Mouse (Mus musculus) kidney, adult 11 months (tissue): Measurements from ENCODE around the gene Iqgap3.

Experiments used
- DNase-seq: peaks from one replicate; pipeline ENCODE4 v3.0.0; 2022

Iqgap3 gene

GRCm38 (mm10) chr3:88097666-88098065 is 15.9 kb downstream of the Iqgap3 start:
- no peak for DNase-seq

DNA sequence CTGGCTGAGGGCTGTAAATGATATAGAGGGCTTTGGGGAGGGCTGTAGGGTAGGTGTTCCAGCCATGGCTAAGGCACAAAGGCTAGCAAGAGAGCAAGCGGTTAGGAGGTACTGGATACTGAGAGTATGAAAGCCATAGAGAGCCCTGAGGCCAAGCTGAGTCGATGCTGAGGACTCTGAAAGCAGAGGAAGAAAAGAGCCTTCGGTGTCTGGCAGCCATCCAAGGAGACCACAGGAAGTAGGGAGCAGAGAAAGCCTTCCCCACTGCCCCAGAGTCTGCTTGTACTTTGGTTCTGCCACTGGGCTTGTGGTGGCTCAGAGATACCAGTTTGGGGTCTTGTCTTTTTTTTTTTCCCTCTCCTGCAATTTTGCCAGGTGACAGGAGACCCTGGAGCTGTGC is 18.5 kb downstream of the Iqgap3 start:
- no peak for DNase-seq

- no peak for DNase-seq
Measured at GRCm38 (mm10) chr3:88101736-88102135, 20.0 kb downstream of the Iqgap3 start.

DNA sequence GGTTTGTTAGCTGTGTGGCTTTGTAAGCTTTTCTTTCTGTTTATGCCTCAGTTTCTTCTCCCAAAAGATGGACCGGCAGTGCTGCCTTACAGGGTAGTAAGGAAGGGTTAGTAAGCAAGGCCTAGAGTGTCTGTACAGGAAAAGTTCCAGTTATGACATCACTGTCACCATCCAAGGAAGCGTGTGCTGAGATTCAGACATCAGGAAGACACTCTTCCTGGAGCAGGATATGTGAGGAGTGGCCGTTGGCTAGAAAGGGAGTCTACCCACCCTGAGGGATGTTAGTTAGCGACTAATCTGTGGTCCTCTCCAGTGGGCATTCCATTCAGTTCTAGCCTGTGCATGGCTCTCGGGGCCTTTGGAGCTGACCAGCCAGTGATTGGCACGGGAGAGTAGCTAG is 20.4 kb downstream of the Iqgap3 start:
- DNase-seq, result peak; percentile 19

DNA sequence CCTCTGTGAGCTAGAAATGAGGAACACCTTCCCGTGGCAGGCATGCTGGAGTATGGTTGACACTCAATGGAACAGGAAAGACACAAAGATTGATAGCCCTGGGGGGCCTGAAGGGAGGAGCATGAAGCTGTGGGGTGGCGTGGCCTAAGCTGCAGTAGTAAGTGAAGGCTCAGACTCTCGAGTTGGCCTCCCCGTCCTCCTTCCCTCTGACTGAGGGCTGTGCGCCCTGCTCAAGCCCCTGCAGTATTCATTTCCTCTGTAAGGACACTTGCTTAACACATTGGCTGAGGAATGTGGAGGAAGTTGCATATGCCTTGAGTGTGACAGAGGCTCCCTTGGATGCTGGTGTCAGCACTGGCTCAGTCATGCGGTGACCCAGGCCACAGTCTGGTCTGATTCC is 20.8 kb downstream of the Iqgap3 start:
- DNase-seq, result peak; percentile 34

DNA sequence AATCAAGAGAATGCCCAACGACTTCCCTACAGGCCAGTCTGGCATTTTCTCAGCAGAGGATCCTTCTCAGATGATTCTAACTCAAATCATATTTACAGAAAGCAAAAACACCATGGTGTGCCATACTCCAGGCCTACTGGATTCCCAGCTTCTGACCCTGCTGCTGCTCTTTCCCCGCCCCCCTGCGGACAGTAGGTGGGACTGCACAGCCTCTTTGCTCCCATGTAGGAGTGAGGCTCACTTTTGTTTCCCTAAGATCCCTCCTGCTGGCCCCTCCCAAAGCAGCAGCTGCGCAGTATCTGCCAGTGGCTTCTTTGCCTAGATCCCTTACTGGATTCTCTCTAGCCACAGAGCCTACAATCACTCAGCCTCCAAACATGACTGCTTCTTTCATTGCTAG is 24.4 kb downstream of the Iqgap3 start:
- no peak for DNase-seq

DNA sequence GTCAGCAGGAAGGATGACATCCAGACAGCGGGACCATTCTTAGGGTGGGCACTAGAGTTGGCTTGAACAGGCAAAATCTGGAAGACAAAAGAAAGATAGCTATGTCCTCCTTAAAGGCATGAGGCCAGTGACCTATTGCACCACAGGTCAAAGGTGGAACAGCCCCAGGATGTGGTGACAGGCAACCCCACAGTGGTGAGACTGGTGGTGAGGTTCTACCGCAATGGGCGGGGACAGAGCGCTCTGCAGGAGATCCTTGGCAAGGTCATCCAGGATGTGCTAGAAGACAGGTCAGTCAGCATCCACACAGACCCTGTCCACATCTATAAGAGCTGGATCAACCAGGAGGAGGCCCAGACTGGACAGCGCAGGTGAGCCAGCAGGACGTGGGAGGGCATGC is 27.4 kb downstream of the Iqgap3 start:
- DNase-seq, result no peak

DNA sequence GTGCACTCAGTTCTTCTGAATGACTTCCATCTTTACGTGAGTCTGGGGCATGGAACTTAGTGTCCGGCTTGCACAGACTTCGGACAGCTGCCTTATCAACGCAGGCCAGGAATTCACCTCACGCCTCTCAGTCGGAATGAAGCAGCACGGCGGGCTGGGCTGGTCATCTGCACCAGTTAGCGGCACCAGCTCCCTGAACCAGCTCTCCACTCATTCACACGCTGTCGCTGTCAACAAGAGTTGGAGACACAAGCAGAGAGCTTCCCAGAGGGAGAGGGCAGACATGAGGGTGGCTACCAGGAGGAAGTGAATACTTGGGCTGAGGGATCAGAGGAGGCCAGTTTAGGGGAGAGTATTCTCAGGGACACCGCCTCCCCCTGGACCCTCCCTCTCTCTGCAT is 32.6 kb downstream of the Iqgap3 start:
- no peak for DNase-seq

- DNase-seq, result no peak
Measured at GRCm38 (mm10) chr3:88120117-88120651, 38.4 kb downstream of the Iqgap3 start.

GRCm38 (mm10) chr3:88121164-88122131 is 39.7 kb downstream of the Iqgap3 start:
- DNase-seq, result no peak

- DNase-seq, result no peak
Measured at GRCm38 (mm10) chr3:88125195-88125594, 43.4 kb downstream of the Iqgap3 start.

- no peak for DNase-seq
Measured at GRCm38 (mm10) chr3:88126181-88126580, 44.4 kb downstream of the Iqgap3 start.

DNA sequence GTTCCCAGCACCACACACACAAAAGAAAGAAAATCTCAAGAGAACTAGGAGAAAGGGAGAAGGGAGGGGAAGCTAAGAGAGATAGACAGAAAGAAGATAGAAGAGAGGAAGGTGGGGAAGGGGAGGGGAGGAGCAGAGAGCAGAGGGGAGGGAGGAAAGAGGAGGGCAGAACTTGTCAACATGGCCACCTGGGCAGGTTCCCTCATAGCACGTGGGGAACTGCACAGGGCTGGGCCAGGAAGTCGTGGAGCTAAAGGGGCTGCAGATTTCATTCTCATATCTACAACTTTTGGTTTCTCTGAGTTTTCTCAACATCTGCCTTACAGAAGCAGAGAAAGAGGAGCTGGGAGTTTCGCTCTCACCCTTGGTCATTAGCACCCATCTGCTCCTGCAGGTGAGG is 45.9 kb downstream of the Iqgap3 start:
- DNase-seq, result no peak

DNA sequence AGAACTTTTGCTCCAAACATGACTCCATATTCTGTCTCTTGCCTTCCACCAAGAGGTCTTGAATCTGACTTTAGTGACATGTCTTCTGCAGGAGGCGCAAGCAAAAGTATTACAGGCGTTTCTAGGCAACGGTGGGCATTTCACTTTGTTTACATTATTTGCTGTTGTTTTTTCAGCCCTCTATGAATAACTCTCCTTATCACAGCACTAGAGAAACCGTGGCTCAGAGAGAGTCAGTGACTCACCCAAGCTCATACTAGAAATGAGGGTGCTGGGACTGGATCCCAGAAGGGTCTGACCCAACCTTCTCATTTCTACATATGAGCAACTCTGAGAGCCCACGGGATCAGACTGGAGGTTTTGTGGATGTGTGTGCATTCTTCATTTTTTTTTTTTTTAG is 46.3 kb downstream of the Iqgap3 start:
- no peak for DNase-seq

- DNase-seq, result no peak
Measured at GRCm38 (mm10) chr3:88129006-88129405, 47.2 kb downstream of the Iqgap3 start.

GRCm38 (mm10) chr3:88131071-88131470 is 49.3 kb downstream of the Iqgap3 start:
- DNase-seq, result no peak

DNA sequence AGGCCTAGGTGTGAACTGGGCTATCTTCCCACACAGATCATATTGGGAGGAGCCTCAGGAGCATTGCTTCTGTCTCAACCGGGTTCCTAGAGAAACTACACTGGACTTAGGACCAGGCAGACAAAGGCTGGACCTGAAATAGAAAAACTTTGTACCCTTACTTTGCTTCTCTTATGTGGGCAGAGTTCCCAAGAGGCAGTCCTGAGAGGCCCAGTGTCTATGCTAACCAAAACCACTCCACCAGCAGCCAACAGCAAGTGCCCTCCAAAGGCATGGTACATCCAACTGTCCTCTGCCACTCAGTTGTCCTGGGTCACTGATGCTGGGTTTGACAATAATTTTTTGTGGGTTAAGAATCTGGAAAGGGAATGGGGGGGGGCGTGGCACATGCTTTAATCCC is 50.7 kb downstream of the Iqgap3 start:
- DNase-seq, result peak; percentile 39

- peak; percentile 11 for DNase-seq
Measured at GRCm38 (mm10) chr3:88133187-88133771, 51.5 kb downstream of the Iqgap3 start.

GRCm38 (mm10) chr3:88136346-88136745 is 54.6 kb downstream of the Iqgap3 start:
- DNase-seq, result no peak

- no peak for DNase-seq
Measured at GRCm38 (mm10) chr3:88136945-88137494, 55.2 kb downstream of the Iqgap3 start.

DNA sequence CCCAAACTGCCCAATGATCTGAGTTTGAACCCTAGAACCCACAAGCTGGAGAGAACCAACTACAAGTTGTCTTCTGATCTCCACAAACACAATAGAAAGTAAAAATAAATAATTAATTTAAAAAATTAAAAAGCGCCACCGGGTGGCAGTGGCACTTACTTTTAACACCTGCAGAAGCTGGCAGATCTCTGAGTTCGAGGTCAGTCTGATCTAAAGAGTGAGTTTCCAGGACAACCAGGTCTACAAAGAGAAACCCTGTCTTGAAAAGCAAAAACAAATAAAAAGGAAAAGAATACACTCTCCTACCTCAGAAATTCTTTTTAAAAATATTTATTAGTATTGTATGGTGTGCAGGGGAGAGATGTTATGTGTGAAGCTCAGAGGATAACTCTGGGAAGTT is 56.0 kb downstream of the Iqgap3 start:
- no peak for DNase-seq

- DNase-seq, result peak; percentile 97
Measured at GRCm38 (mm10) chr3:88138336-88139242, 56.8 kb downstream of the Iqgap3 start.
